Mouse (Mus musculus) central nervous system, embryonic 11.5 days (tissue): ENCODE results near the gene Prg3. TPM values are rescaled to one million over a fixed set of nuclear protein-coding genes. Genes with fewer than 3 reads are reported as not detected.

Source experiments
- polyA plus RNA-seq: library from polyadenylated mRNA; depleted of rRNA; stranded (reverse); fragments of >200 nt; gene quantifications from 2 replicates; pipeline ENCODE4 v1.2.3, GENCODE M21; 2012; rRNA removed

Prg3 gene
- 0.50 and 3.7 TPM in 2 replicates for polyA plus RNA-seq

DNA sequence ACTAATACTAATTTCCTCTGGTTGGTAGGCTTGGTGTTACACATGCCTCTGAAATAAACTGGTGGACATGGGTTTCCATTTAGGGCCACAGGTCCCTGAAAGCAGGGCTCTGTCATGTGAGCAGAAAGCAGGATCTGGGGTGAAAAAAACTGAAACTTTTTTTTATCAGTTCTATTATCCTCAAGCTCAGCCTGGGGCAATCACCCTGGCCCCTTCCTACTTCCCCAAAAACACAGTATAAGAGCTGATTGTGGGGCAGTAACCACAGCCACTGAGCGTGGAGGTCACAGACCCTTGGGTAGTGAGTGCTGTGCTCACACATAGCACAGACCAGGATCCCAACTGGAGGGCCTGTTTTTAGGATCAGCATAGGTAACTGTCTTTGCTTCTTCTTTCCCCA lies at the start of gene Prg3:
Prg3 (plus strand) TSS at position 286 of the 400 bp plus-strand sequence.

DNA sequence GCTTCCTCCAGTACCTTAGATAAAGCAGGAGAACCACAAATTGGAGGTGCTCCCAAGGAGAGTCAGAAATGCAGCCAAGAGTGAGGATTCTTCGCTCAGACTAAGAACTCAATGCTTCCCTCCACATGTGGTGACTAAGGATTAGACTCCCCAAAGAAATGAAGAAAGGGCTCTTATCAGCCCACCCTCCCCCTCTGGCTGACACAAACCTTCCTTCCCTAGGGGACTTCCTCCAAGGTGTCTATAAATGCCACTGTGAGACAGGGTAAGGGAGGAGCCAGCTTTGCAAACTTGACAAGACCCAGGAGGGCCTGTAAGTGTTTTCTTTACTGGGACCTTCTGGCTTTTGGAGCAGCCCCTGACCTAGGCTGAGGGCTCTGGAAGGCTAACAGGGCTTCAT lies 7.8 kb upstream of the Prg3 start, which contains the start of gene Prg2:
Prg2 (plus strand) TSS at position 274 of the 400 bp plus-strand sequence.

GRCm38 (mm10) chr2:85037047-85038026 lies 49.3 kb downstream of the Prg3 start, which contains the start of the genes Ssrp1 and P2rx3:
Gene Ssrp1, plus strand, starts transcription at chr2:85037234.
Gene P2rx3, minus strand, starts transcription at chr2:85037462.

Other genes with a start within 250 kb of the Prg3 start
- 15.6 and 52.5 TPM in 2 replicates for gene Gm19426, start 244.6 kb upstream of the Prg3 start, polyA plus RNA-seq
- gene Serping1, start 212.8 kb upstream of the Prg3 start, polyA plus RNA-seq: 20.3 and 28.2 TPM in 2 replicates
- 36.1 and 53.2 TPM in 2 replicates for gene Ube2l6, start 189.4 kb upstream of the Prg3 start, polyA plus RNA-seq
- gene Smtnl1, start 165.6 kb upstream of the Prg3 start, polyA plus RNA-seq: 0.05 and 0.21 TPM in 2 replicates
- gene Timm10, start 161.2 kb upstream of the Prg3 start, polyA plus RNA-seq: 68.3 and 99.3 TPM in 2 replicates
- gene Slc43a1, start 149.4 kb upstream of the Prg3 start, polyA plus RNA-seq: 13.6 and 24.5 TPM in 2 replicates
- gene Rtn4rl2, start 101.5 kb upstream of the Prg3 start, polyA plus RNA-seq: 4.2 and 5.0 TPM in 2 replicates
- gene Slc43a3, start 51.6 kb upstream of the Prg3 start, polyA plus RNA-seq: 25.1 and 55.6 TPM in 2 replicates
- gene Prg2, start 7.8 kb upstream of the Prg3 start, polyA plus RNA-seq: 4.5 and 14.3 TPM in 2 replicates
- gene Ssrp1, start 49.0 kb downstream of the Prg3 start, polyA plus RNA-seq: 320 and 392 TPM in 2 replicates
- gene P2rx3, start 49.2 kb downstream of the Prg3 start, polyA plus RNA-seq: 4.5 and 8.9 TPM in 2 replicates
- 35.6 and 45.7 TPM in 2 replicates for gene Tnks1bp1, start 59.8 kb downstream of the Prg3 start, polyA plus RNA-seq
- 12.0 and 23.3 TPM in 2 replicates for gene Aplnr, start 148.0 kb downstream of the Prg3 start, polyA plus RNA-seq
- 0.95 and 1.8 TPM in 2 replicates for gene Lrrc55, start 209.0 kb downstream of the Prg3 start, polyA plus RNA-seq